8 mouse cellular contexts compared by ENCODE assay signal in genomic region chr2:32237571-32237970, GRCm38 (mm10). TPM values are rescaled to one million over a fixed set of nuclear protein-coding genes. Genes with fewer than 3 reads are reported as not detected.
A peak's percentile ranks its signal among the peaks of the same experiment; 100 is the strongest.
DNase-seq lines count a peak whose midpoint lies in the region; ATAC-seq and TF ChIP-seq lines count a peak whose summit lies in the region.

No protein-coding gene starts in this region.

- peak overlapping the region; percentile 82 for H3K4me2 ChIP-seq in heart, embryonic 13.5 days
- peak overlapping the region; percentile 85 for H3K4me2 ChIP-seq in forebrain, embryonic 15.5 days (replicated peaks)
- peak overlapping the region; percentile 89 for H3K4me2 ChIP-seq in liver, embryonic 15.5 days

- peak overlapping the region; percentile 88 for H3K9ac ChIP-seq in heart, embryonic 13.5 days
- H3K9ac ChIP-seq in ES-Bruce4 (ENCODE audit: low read depth, poor library complexity, severe bottlenecking), result peak overlapping the region; percentile 83
- peak overlapping the region; percentile 72 for H3K9ac ChIP-seq in forebrain, embryonic 15.5 days (replicated peaks)
- peak overlapping the region; percentile 69 for H3K9ac ChIP-seq in liver, embryonic 15.5 days

- H3K36me3 ChIP-seq in heart, embryonic 13.5 days, result peaks cover 44% of the 10 kb centered on the region
- no peaks in the 10 kb centered on the region; the same call in 1 of the 2 replicates for H3K36me3 ChIP-seq in ES-Bruce4 (ENCODE audit: control insufficient read depth, insufficient read depth, low read length, poor library complexity, severe bottlenecking)
- H3K36me3 ChIP-seq in forebrain, embryonic 15.5 days, result peaks cover 20% of the 10 kb centered on the region
- peaks cover 39% of the 10 kb centered on the region for H3K36me3 ChIP-seq in liver, embryonic 15.5 days (replicated peaks)

- H3K27me3 ChIP-seq in heart, embryonic 13.5 days (replicated peaks), result no peaks in the 10 kb centered on the region
- no peaks in the 10 kb centered on the region for H3K27me3 ChIP-seq in ES-Bruce4 (ENCODE audit: control insufficient read depth, insufficient read depth, low read length, poor library complexity, severe bottlenecking)
- no peaks in the 10 kb centered on the region for H3K27me3 ChIP-seq in forebrain, embryonic 15.5 days
- H3K27me3 ChIP-seq in liver, embryonic 15.5 days, result no peaks in the 10 kb centered on the region

- peak overlapping the region; percentile 95 for H3K27ac ChIP-seq in heart, embryonic 13.5 days (replicated peaks)
- 0 out of 2 replicates have a peak overlapping the region, but pooled peaks have one; percentile 10 for H3K27ac ChIP-seq in ES-Bruce4 (ENCODE audit: insufficient read depth, low read length)
- 0 out of 2 replicates have a peak overlapping the region, but pooled peaks have one; percentile 83 for H3K27ac ChIP-seq in forebrain, embryonic 15.5 days (replicated peaks)
- H3K27ac ChIP-seq in liver, embryonic 15.5 days (replicated peaks), result peak overlapping the region; percentile 86; the same call in 1 of the 2 replicates

- no peak for ATAC-seq in heart, embryonic 13.5 days (ENCODE audit: extremely low read depth, insufficient number of reproducible peaks, low FRiP score, low TSS enrichment)
- no peak for ATAC-seq in forebrain, embryonic 15.5 days (replicated peaks)
- ATAC-seq in liver, embryonic 15.5 days (ENCODE audit: insufficient read depth), result no peak

- H3K9me3 ChIP-seq in heart, embryonic 13.5 days, result no peaks in the 10 kb centered on the region
- no peaks in the 10 kb centered on the region for H3K9me3 ChIP-seq in ES-Bruce4 (replicated peaks; ENCODE audit: control insufficient read depth, insufficient read depth, low read length, poor library complexity, severe bottlenecking)
- H3K9me3 ChIP-seq in forebrain, embryonic 15.5 days, result no peaks in the 10 kb centered on the region
- no peaks in the 10 kb centered on the region for H3K9me3 ChIP-seq in liver, embryonic 15.5 days (replicated peaks)

- no peak for DNase-seq in heart, adult 8-10 months (ENCODE audit: low spot score)
- DNase-seq in adrenal gland, postnatal 25 days, result no peak
- no peak for DNase-seq in cerebellum, postnatal 36 days
- DNase-seq in embryo, embryonic 10.5 days (ENCODE audit: low spot score), result no peak

- no peak for TF ChIP-seq CTCF in ES-Bruce4 (IDR thresholded peaks at IDR 0.05; ENCODE audit: low read depth, low read length)

- no peak for TF ChIP-seq EP300 in ES-Bruce4 (IDR thresholded peaks at IDR 0.05; ENCODE audit: insufficient read depth, low read depth, low read length)

- peaks cover 26% of the 10 kb centered on the region for H3K4me1 ChIP-seq in heart, embryonic 13.5 days
- no peaks in the 10 kb centered on the region for H3K4me1 ChIP-seq in ES-Bruce4 (ENCODE audit: control insufficient read depth, insufficient read depth, low read length)
- peaks cover 26% of the 10 kb centered on the region for H3K4me1 ChIP-seq in forebrain, embryonic 15.5 days
- H3K4me1 ChIP-seq in liver, embryonic 15.5 days (replicated peaks), result peaks cover 43% of the 10 kb centered on the region

- 33% methylated on average over 4 of the region's 4 CpGs for WGBS in heart, embryonic 13.5 days
- 51% methylated on average over 4 of the region's 4 CpGs for WGBS in forebrain, embryonic 15.5 days
- 35% methylated on average over 4 of the region's 4 CpGs for WGBS in liver, embryonic 15.5 days (ENCODE audit: insufficient replicate concordance)

- peak overlapping the region; percentile 67 for H3K4me3 ChIP-seq in heart, embryonic 13.5 days
- H3K4me3 ChIP-seq in ES-Bruce4 (ENCODE audit: low read depth, low read length), result peak overlapping the region; percentile 93
- H3K4me3 ChIP-seq in forebrain, embryonic 15.5 days, result peak overlapping the region; percentile 76
- H3K4me3 ChIP-seq in liver, embryonic 15.5 days (replicated peaks), result peak overlapping the region; percentile 65

- no peak for TF ChIP-seq POLR2A in ES-Bruce4 (IDR thresholded peaks at IDR 0.05; ENCODE audit: insufficient read depth, low read length)

RNA-seq across cellular contexts. Expression of gene Pomt1, which starts 1.2 kb away (rescaled TPM):
- 16.0 and 18.8 TPM in 2 replicates for polyA plus RNA-seq in heart, embryonic 13.5 days (2015; fragmentation: Nextera tagmentation; extraction: Ambion mirVana)
- total RNA-seq in heart, adult 8-10 months (2022), result 10 to 100 TPM; 12.5 to 15.0 (median 14.0) TPM
- polyA plus RNA-seq in ES-Bruce4 (2011; ENCODE audit: insufficient read depth, insufficient read length, low read depth, missing spikeins), result 30.6 and 39.5 TPM in 2 replicates
- 29.9 and 34.5 TPM in 2 replicates for polyA plus RNA-seq in forebrain, embryonic 15.5 days (2015; fragmentation: Nextera tagmentation; extraction: Ambion mirVana)
- polyA plus RNA-seq in liver, embryonic 15.5 days (2015; fragmentation: Nextera tagmentation; extraction: Ambion mirVana), result 11.9 and 14.9 TPM in 2 replicates
- 47.0 and 54.2 TPM in 2 replicates for total RNA-seq in adrenal gland, postnatal 25 days (2021)

RNA-seq across cellular contexts. Expression of gene Uck1, which starts 22.4 kb away (rescaled TPM):
- 44.8 and 45.3 TPM in 2 replicates for polyA plus RNA-seq in heart, embryonic 13.5 days (2015; fragmentation: Nextera tagmentation; extraction: Ambion mirVana)
- 10 to 100 TPM; 22.9 to 24.5 (median 23.3) TPM for total RNA-seq in heart, adult 8-10 months (2022)
- polyA plus RNA-seq in ES-Bruce4 (2011; ENCODE audit: insufficient read depth, insufficient read length, low read depth, missing spikeins), result 27.8 and 29.7 TPM in 2 replicates
- 91.5 and 95.3 TPM in 2 replicates for polyA plus RNA-seq in forebrain, embryonic 15.5 days (2015; fragmentation: Nextera tagmentation; extraction: Ambion mirVana)
- polyA plus RNA-seq in liver, embryonic 15.5 days (2015; fragmentation: Nextera tagmentation; extraction: Ambion mirVana), result 24.9 and 33.4 TPM in 2 replicates
- total RNA-seq in adrenal gland, postnatal 25 days (2021), result 120 and 132 TPM in 2 replicates

RNA-seq across cellular contexts. Expression of gene Golga2, which starts 49.6 kb away (rescaled TPM):
- polyA plus RNA-seq in heart, embryonic 13.5 days (2015; fragmentation: Nextera tagmentation; extraction: Ambion mirVana), result 22.0 and 22.2 TPM in 2 replicates
- 10 to 100 TPM; 75.1 to 88.9 (median 80.2) TPM for total RNA-seq in heart, adult 8-10 months (2022)
- polyA plus RNA-seq in ES-Bruce4 (2011; ENCODE audit: insufficient read depth, insufficient read length, low read depth, missing spikeins), result 38.4 and 39.3 TPM in 2 replicates
- 24.7 and 27.4 TPM in 2 replicates for polyA plus RNA-seq in forebrain, embryonic 15.5 days (2015; fragmentation: Nextera tagmentation; extraction: Ambion mirVana)
- 7.9 and 10.2 TPM in 2 replicates for polyA plus RNA-seq in liver, embryonic 15.5 days (2015; fragmentation: Nextera tagmentation; extraction: Ambion mirVana)
- 65.1 and 87.7 TPM in 2 replicates for total RNA-seq in adrenal gland, postnatal 25 days (2021)

RNA-seq across cellular contexts. Expression of gene Swi5, which starts 50.3 kb away (rescaled TPM):
- polyA plus RNA-seq in heart, embryonic 13.5 days (2015; fragmentation: Nextera tagmentation; extraction: Ambion mirVana), result 286 and 336 TPM in 2 replicates
- total RNA-seq in heart, adult 8-10 months (2022), result 100 to 1,000 TPM; 221 to 257 (median 231) TPM
- 553 and 558 TPM in 2 replicates for polyA plus RNA-seq in ES-Bruce4 (2011; ENCODE audit: insufficient read depth, insufficient read length, low read depth, missing spikeins)
- 369 and 379 TPM in 2 replicates for polyA plus RNA-seq in forebrain, embryonic 15.5 days (2015; fragmentation: Nextera tagmentation; extraction: Ambion mirVana)
- 156 and 158 TPM in 2 replicates for polyA plus RNA-seq in liver, embryonic 15.5 days (2015; fragmentation: Nextera tagmentation; extraction: Ambion mirVana)
- 276 and 297 TPM in 2 replicates for total RNA-seq in adrenal gland, postnatal 25 days (2021)

Comparison
In these comparisons a context has a peak if more than half of its experiments do, and no peak if none do; other contexts are left out.
1. H3K27ac ChIP-seq: peak in every context shown above with its lines; median percentile 95 in heart, embryonic 13.5 days; 86 in liver, embryonic 15.5 days; 83 in forebrain, embryonic 15.5 days; 10 in ES-Bruce4.